Mouse (Mus musculus) retina, postnatal 1 day (tissue): Measurements from ENCODE around the gene Zfp971.
"Not testable (repeated sequence)": the region's sequence is repeated elsewhere in the genome, so short reads cannot be mapped to it uniquely, and the experiment has no call there.

Experiments used
- DNase-seq: peaks from one replicate; pipeline ENCODE4 v3.0.0-alpha.2; 2012

Zfp971 gene

DNA sequence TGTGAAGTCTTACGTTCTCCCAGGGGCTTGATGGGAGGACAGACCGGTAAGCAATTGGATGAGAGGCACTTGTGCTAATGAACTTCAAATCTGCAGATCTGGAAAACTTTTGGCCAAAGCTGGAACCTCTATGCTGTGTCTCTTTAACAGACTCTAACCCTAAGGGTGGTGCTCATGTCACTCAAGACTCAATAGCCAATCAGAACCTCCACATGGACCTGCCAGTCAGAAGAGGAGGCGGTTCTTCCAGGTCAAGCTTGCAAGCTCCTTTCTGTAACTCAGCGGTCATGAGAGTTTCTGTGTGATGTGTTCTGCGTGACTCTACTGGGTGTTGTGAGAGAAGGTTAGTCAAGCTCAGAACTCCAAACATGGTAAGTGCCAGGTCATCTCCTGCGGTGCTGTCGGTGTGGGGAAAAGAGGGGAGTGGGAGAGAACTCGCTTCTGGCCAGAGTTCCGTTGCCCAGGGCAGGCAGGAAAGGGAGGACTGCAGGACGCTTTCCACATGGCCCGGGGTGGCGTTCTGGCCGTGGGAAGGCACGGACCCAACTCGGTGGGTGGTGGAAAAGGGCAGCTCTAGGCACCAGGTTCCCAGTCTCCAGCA, at the start of gene Zfp971:
Gene Zfp971, plus strand, starts transcription at position 274 of the 601 bp plus-strand sequence.
- DNase-seq, result peak; percentile 71

DNA sequence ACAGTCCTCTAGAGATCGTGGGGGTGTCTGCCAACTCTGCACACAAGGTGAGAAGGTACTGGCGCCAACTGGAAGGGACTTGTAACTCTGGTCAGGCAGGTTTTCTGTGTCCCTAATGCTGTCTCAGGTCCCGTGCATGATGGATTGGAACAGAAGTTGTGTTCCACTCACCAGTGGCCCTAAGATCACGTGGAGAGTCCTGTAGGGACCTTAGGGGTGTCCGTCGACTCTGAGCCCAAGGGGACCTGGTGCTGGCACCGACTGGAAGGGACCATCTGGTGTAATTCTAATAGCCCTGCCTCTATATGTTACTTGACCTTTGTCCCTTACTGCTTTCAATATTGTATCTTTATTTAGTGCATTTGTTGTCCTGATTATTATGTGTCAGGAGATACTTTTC, 48.3 kb upstream of the Zfp971 start:
- not testable (repeated sequence) for DNase-seq

DNA sequence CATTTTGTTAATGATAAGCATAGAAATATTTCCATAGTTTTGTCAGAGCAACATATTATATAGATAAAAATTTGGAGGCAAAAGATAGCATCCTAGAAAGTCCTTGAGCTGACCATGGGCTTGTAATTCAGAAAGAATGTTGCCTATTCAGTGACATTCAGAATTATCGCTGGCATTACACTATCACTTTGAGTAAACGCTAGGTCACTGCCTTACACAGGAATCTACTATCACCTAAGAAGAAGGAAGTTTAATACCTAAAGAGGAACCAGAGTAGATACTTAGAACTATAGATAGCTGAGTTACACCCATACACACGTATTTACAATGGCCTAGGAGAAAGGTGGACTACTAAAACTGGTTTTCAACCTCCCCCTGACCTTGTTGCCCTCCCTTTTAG, 3.6 kb upstream of the Zfp971 start:
- DNase-seq, result not testable (repeated sequence)

DNA sequence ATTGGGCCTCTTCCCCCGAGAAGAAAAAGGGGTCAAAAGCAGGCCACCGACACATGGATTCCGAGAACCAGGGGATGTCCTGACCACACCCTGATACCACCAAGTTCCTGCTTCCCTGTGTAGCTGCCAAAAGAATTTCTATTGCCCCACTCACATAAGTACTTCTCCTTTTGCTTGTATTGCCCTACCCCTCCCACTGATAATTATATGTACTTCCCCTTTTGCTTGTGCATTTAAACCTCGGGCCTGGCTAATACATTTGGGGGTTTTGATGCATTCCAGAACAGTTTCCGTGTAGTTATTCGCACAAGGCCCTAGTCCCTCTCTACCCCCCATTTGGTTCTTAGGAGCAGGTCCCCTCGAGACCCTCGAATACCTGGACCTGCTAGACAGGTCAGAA, 2.3 kb upstream of the Zfp971 start:
- not testable (repeated sequence) for DNase-seq

DNA sequence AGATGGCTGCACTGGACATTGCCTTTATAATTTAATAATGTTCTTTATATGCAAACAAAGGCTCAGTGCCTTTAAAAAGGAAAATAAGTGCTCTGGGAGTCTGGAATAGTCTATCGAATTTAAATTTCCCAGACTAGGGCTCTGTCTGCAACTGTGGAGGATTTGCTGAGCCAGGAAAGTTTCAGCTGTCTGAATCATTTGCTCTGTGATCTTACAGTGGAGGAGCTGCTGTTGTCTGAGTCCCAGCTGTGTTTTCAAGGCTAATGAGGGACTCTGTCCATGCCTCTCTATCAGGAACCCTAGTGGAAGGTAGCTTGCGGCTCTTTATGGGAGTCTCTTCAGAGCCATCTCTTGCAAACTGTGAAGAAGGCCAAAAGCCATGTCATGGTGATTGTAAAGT, 777 bp downstream of the Zfp971 start:
- DNase-seq, result peak; percentile 0

DNA sequence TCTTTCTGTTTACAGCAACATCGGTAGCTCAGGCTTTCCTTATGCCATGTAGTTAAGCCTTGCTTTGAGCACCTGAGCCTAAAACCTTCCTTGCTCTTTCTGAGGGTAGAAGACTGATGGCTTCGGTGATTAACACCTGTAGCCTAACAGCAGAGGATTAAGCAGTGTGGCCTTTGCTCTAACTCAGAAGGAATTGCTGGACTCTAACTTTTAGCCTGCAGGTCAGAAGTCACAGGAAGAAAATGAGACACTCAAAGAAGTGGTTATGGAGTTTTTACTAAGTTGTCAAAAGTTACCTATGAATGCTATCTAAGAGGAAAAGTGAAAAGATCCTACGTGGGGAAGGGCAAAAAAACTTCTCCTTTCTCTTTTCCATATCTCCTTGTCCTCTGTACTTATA, 4.5 kb downstream of the Zfp971 start:
- not testable (repeated sequence) for DNase-seq

DNA sequence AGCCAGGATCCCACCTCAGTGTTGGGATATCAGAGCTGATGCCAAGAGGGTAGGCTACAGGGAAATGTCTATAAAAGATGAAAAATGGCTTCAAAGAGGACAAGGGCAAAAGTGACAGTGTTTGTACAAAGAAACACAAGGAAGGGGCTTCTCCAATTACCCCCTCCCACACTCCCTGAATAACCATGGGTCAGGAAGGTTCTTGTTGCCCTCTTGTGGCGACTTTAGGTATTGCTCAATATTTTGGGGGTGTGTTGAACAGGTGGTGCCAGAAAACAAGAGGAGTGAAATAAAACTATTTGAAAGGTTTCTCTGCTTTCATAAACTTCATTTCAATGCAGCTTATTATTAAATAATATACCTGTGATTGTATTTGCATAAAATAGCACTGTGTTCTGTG, 35.1 kb downstream of the Zfp971 start:
- DNase-seq, result peak; percentile 74

DNA sequence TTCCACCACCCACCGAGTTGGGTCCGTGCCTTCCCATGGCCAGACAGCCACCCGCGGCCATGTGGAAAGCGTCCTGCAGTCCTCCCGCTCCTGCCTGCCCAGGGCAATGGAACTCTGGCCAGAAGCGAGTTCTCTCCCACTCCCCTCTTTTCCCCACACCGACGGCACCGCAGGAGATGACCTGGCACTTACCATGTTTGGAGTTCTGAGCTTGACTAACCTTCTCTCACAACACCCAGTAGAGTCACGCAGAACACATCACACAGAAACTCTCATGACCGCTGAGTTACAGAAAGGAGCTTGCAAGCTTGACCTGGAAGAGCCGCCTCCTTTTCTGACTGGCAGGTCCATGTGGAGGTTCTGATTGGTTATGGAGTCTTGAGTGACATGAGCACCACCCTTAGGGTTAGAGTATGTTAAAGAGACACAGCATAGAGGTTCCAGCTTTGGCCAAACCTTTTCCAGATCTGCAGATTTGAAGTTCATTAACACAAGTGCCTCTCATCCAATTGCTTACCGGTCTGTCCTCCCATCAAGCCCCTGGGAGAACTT, 55.2 kb downstream of the Zfp971 start, which contains the start of gene Zfp931:
Gene Zfp931, minus strand, starts transcription at position 311 of the 552 bp plus-strand sequence.
- not testable (repeated sequence) for DNase-seq
